Mouse (Mus musculus) forebrain, embryonic 12.5 days (tissue): ENCODE data around the gene Pdzrn3. TPM values are rescaled to one million over a fixed set of nuclear protein-coding genes. Genes with fewer than 3 reads are reported as not detected.

ENCODE experiments used
- ATAC-seq: fragments of 200-750 bp; cut with Nextera tagmentation; 2 replicates; pipeline ENCODE4 v1.8.0; 2017; ENCODE audit warnings: moderate TSS enrichment; ENCODE audit not compliant: low FRiP score
- H3K27ac ChIP-seq: fragments of 300-500 bp; sonication (generic); 2 replicates; pipeline ENCODE4 v1.5.1; 2016; ENCODE audit warnings: mild to moderate bottlenecking
- H3K27me3 ChIP-seq: fragments of 300-500 bp; sonication (generic); 2 replicates; pipeline ENCODE4 v1.6.1; 2016; ENCODE audit warnings: mild to moderate bottlenecking
- H3K36me3 ChIP-seq: fragments of 300-500 bp; sonication (generic); replicated peaks from 2 replicates; pipeline ENCODE4 v1.6.1; 2016; ENCODE audit warnings: mild to moderate bottlenecking
- H3K4me1 ChIP-seq: fragments of 300-500 bp; sonication (generic); 2 replicates; pipeline ENCODE4 v1.6.1; 2016
- H3K4me2 ChIP-seq: fragments of 300-500 bp; sonication (generic); 2 replicates; pipeline ENCODE4 v1.6.1; 2016; ENCODE audit warnings: mild to moderate bottlenecking, moderate library complexity
- H3K4me3 ChIP-seq: fragments of 300-500 bp; sonication (generic); replicated peaks from 2 replicates; pipeline ENCODE4 v1.5.1; 2016; ENCODE audit warnings: mild to moderate bottlenecking
- H3K9ac ChIP-seq: fragments of 300-500 bp; sonication (generic); 2 replicates; pipeline ENCODE4 v1.6.1; 2016; ENCODE audit warnings: mild to moderate bottlenecking
- H3K9me3 ChIP-seq: fragments of 300-500 bp; sonication (generic); 2 replicates; pipeline ENCODE4 v1.6.1; 2016
- WGBS: fragments of 180-500 bp; shearing (Covaris S2); methylation state at CpG from one replicate; pipeline ENCODE4 v1.1.7; 2016; 5-methylcytosine and 5-hydroxymethylcytosine counted together
- polyA plus RNA-seq: library from polyadenylated mRNA; unstranded; fragments of >200 nt; fragmentation: Nextera tagmentation; extraction: Ambion mirVana; gene quantifications from 2 replicates; pipeline ENCODE4 v1.2.1, GENCODE M21; 2016

Pdzrn3 gene
- polyA plus RNA-seq, 1 experiment from 2014 or later, result 8.8 TPM

DNA sequence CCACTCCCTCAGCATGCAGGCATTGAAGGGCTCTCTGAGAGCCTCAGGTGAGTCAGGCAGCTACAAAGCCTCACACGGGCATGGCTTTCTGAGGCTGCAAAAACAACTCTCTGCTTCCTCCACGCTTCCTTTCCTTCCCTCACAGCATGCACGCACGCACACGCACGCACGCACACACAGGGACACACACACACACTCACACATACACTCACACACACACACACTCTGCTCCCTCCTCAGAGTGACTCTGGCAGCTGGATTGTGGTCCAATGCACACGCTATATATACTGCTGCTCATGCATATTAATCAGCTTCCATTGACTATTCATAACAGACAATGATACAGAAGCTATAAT is 178.8 kb downstream of the Pdzrn3 start:
- Histone ChIP-seq H3K4me3 (peak overlapping the region; percentile 39), H3K4me2 (peak overlapping the region; percentile 88), H3K4me1 (peaks cover 38% of the 10 kb centered on the region), H3K36me3 (no peaks in the 10 kb centered on the region), H3K9me3 (no peaks in the 10 kb centered on the region), H3K27ac (peak overlapping the region; percentile 69), H3K27me3 (peaks cover 25% of the 10 kb centered on the region), H3K9ac (peak overlapping the region; percentile 45)
- ATAC-seq, result peak; percentile 85
- 8% methylated on average over 8 of the region's 8 CpGs for WGBS

DNA sequence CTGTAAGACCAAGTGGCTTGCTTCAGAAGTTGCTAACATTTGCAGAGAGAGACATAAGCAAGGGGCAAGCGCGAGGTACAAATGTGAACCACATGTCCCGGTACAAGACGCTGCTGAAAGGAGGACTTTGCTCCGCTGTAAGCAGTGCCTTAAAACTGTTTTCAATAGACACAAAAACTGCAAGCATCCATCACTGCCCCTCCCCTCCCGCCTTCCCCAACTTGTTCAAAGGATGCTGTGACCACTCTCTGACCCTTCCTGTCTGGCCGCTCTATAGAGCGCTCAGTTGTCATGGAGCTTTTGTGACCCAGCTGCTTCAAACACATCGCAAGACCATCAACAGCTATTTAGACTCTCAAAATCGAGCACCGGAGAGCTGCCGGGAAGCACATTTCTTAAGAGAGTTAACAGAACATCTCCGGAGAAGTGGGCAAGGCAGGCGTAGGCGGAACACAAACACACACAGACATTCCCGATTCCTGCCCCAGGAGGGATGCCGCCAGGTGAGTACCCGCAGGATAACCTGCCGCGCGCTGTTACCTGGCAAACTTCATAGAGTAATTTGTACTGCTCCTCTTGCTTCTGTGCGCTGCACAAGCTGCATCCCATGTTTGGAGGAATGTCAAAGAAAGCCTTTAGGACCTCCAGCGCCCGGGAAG is 179.3 kb downstream of the Pdzrn3 start:
- Histone ChIP-seq H3K9ac (peak overlapping the region; percentile 45), H3K4me2 (peak overlapping the region; percentile 88), H3K36me3 (no peaks in the 10 kb centered on the region), H3K27me3 (peaks cover 25% of the 10 kb centered on the region), H3K4me3 (peak overlapping the region; percentile 39), H3K4me1 (peaks cover 38% of the 10 kb centered on the region), H3K9me3 (no peaks in the 10 kb centered on the region), H3K27ac (peak overlapping the region; percentile 69)
- ATAC-seq, result peak; percentile 64
- 4% methylated on average over 24 of the region's 24 CpGs for WGBS

DNA sequence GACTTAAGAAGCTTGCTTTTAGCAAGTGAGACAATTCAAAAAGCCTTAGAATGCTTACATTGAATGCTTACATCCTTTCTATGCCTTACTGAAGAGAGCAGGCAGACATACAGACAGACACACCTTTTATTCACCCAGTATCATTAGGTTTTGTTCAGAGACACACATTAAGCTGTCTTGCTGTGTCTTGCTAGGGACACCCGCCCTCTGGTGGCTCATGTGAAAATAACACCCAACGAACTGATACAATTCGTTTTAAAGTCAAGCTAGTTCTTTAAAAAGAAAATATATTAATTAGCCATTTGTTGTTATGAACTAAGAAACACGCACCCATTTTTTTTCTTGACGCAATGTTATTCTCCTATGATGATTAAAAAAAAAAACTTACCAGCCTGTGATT is 180.1 kb downstream of the Pdzrn3 start:
- H3K27ac ChIP-seq, result no peak overlapping the region
- no peak overlapping the region for H3K4me3 ChIP-seq
- peaks cover 38% of the 10 kb centered on the region for H3K4me1 ChIP-seq
- no peak overlapping the region for H3K9ac ChIP-seq
- H3K27me3 ChIP-seq, result peaks cover 27% of the 10 kb centered on the region
- H3K4me2 ChIP-seq, result peak overlapping the region; percentile 88
- no peaks in the 10 kb centered on the region for H3K9me3 ChIP-seq
- 13% methylated on average over 5 of the region's 5 CpGs for WGBS
- H3K36me3 ChIP-seq, result no peaks in the 10 kb centered on the region
- no peak for ATAC-seq

DNA sequence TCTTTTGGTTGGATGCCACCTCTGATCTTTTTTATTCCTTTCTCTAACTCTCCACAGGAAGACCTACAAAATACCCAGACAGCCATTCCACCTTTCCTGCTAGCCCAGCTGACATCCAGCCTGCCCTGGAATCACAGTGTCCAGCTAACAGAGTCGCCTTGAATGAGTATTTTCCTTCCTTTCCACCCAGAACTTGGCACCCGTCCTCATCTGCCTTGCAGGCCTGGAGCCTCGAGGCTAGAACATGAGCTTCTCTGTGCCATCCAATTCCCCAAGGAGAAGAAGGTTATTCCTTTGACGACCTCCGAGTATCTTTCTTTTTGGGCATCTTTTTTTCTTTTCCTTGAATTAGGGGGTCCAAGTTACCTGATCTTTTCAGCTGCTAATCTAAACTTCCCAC is 181.8 kb downstream of the Pdzrn3 start:
- ATAC-seq, result no peak
- no peak overlapping the region for H3K4me3 ChIP-seq
- peaks cover 27% of the 10 kb centered on the region for H3K27me3 ChIP-seq
- H3K9ac ChIP-seq, result no peak overlapping the region
- H3K27ac ChIP-seq, result no peak overlapping the region
- WGBS, result 81% methylated on average over 5 of the region's 5 CpGs
- peaks cover 38% of the 10 kb centered on the region for H3K4me1 ChIP-seq
- no peaks in the 10 kb centered on the region for H3K9me3 ChIP-seq
- no peak overlapping the region for H3K4me2 ChIP-seq
- H3K36me3 ChIP-seq, result no peaks in the 10 kb centered on the region; the same call in 1 of the 2 replicates

DNA sequence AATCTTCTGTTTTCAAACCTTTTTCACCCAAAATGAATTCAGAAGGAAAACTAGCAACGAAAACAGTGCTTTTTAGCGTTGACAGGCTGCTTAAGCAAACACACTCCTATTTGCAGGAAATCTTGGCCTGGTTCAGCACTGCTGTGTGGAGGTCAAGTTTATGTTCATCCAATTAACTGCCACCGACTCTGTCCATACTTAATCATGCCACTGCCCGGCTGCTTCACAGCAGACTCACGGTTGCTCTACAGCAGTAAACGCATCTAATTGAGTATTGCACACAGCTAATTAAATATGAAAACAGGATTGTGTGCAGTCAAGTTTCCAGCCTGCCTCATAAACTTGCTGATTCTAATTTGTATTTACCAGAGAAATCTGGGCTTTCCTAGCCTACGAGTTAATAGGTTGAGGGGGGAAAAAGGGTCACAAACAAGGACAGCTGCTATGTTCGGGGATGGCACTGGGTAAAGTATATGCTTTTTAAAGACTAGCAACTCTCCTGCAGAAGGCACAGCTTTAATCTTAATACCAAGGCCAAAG is 183.2 kb downstream of the Pdzrn3 start:
- no peak overlapping the region for H3K9ac ChIP-seq
- peaks cover 30% of the 10 kb centered on the region for H3K4me1 ChIP-seq
- no peak overlapping the region for H3K4me3 ChIP-seq
- no peak for ATAC-seq
- WGBS, result 34% methylated on average over 8 of the region's 8 CpGs
- no peaks in the 10 kb centered on the region for H3K9me3 ChIP-seq
- H3K36me3 ChIP-seq, result no peaks in the 10 kb centered on the region; the same call in 1 of the 2 replicates
- H3K27me3 ChIP-seq, result peaks cover 19% of the 10 kb centered on the region
- H3K4me2 ChIP-seq, result no peak overlapping the region
- H3K27ac ChIP-seq, result no peak overlapping the region

DNA sequence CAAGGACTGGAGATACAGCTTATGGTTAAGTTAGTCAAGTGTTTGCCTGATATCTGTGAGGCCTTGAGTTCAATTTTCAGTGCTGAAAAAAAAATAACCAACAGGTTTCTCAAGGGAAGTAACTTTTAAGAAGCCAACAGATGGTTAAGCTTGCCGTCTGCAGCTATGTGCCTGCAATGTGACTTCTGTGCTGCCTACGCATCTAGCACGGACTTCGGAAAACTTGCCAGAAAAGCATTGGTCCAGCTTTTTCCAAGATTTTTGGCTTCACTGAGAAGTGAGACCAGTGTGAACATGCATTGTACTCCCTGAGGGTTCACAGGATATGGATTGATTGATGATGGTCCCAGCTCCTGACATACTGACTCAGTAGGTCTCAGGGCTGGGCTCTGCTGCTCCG is 186.1 kb downstream of the Pdzrn3 start:
- H3K9me3 ChIP-seq, result no peaks in the 10 kb centered on the region
- H3K4me3 ChIP-seq, result no peak overlapping the region
- peaks cover 15% of the 10 kb centered on the region for H3K4me1 ChIP-seq
- 95% methylated on average over 5 of the region's 5 CpGs for WGBS
- no peak overlapping the region for H3K27ac ChIP-seq
- H3K27me3 ChIP-seq, result peaks cover 16% of the 10 kb centered on the region
- ATAC-seq, result no peak
- no peak overlapping the region for H3K4me2 ChIP-seq
- no peaks in the 10 kb centered on the region; the same call in 1 of the 2 replicates for H3K36me3 ChIP-seq
- no peak overlapping the region for H3K9ac ChIP-seq

DNA sequence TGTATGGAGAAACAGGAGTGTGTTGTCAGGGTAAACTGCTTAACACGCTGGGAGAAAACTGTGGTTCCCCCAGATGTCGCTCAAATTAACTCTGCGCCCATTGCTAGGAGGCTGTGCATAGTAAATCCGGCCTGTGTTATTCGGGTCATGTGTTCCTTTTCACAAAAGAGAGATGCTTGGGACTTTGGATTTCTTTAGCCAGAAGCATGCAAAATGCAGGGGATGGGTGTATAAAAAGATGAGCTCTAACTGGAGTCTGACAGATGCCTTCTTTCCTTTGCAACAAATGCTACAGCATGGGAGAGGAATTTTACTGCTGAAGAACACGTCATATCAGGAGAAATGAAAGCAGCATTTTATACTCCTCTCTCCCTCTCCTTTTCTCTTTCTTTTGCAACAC is 190.4 kb downstream of the Pdzrn3 start:
- Histone ChIP-seq H3K4me3 (no peak overlapping the region), H3K27me3 (no peaks in the 10 kb centered on the region), H3K9me3 (no peaks in the 10 kb centered on the region), H3K4me2 (no peak overlapping the region), H3K36me3 (no peaks in the 10 kb centered on the region; the same call in 1 of the 2 replicates), H3K9ac (no peak overlapping the region), H3K27ac (no peak overlapping the region), H3K4me1 (no peaks in the 10 kb centered on the region; the same call in 1 of the 2 replicates)
- 77% methylated on average over 6 of the region's 6 CpGs for WGBS
- ATAC-seq, result no peak

DNA sequence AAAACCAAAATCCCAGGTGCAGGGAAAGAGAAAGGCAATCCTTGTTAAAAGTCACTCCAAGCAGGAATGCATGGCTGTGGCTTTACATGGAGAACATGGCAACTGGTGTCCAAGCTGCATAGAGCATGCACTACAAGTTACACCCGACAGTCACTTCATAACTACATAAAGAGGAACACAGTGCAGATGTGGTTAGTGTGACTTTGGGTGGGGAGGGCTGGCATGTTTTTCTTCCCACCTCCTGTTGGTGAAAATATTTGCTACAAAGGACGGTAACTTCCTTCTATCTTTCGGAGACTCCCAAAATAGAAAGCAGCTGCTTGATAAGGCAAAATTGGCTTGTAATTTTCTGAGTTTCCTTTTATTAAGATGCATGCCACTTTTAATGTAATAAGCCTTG is 190.8 kb downstream of the Pdzrn3 start:
- no peak overlapping the region for H3K9ac ChIP-seq
- no peaks in the 10 kb centered on the region; the same call in 1 of the 2 replicates for H3K4me1 ChIP-seq
- no peaks in the 10 kb centered on the region; the same call in 1 of the 2 replicates for H3K36me3 ChIP-seq
- no peak overlapping the region for H3K4me2 ChIP-seq
- H3K9me3 ChIP-seq, result no peaks in the 10 kb centered on the region
- no peak overlapping the region for H3K4me3 ChIP-seq
- H3K27me3 ChIP-seq, result no peaks in the 10 kb centered on the region
- ATAC-seq, result no peak
- no peak overlapping the region for H3K27ac ChIP-seq
- WGBS, result 87% methylated on average over 3 of the region's 3 CpGs

DNA sequence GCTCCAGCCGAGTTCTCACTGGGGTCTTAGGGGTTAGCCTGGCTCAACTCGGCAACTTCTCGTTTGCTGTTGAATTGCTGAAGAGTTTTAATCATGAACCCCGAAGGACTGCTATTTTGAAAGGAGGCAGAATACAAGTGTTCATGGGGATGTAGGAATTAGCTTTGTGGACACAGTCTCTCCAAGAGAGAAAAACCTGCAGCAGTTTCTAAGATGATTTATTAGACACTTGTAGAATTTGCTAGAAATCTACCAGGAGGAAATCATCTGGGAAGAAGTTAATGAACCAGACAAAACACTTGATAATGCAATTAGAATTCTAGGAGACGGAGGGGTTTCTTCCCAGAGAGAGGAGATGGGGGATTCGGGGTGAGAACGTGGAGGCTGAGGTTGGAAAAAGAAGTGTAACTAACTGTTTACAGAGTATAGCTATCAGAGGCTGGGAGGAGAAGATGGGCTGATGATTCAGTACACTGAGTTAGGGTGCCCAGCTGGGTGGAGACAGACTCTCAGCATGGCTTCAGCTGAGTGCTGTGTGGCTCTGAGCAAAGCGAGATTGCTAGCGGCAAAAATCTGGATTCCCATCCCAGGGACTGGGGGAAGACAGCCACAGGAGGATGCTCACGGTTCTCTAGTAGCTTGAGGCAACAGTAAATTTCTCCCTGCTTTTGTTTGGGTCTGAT is 193.5 kb downstream of the Pdzrn3 start:
- Histone ChIP-seq H3K9me3 (no peaks in the 10 kb centered on the region), H3K27ac (no peak overlapping the region), H3K4me2 (no peak overlapping the region), H3K9ac (no peak overlapping the region), H3K36me3 (no peaks in the 10 kb centered on the region), H3K27me3 (no peaks in the 10 kb centered on the region), H3K4me1 (no peaks in the 10 kb centered on the region; the same call in 1 of the 2 replicates), H3K4me3 (no peak overlapping the region)
- no peak for ATAC-seq
- WGBS, result 67% methylated on average over 10 of the region's 10 CpGs

DNA sequence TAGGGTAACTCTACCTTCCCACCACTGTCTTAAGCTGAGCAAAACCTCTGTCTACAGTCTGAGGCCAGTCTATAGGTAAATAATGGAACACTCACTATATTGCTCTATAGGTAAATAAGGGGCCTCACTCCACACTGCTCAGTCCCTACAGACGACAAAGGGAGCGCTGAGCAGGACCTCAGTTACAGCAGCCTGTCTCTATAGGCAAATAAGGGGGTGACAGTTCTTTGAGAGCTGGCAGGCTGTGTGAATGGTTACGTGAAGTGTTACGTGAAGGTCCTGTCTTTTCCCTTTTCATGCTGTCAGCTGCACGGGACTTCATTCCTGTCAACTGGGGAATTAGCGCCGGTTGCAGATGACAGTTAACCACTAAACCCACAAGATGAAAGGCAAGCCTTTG is 207.0 kb downstream of the Pdzrn3 start:
- 50% methylated on average over 7 of the region's 7 CpGs for WGBS
- H3K4me2 ChIP-seq, result no peak overlapping the region
- no peak overlapping the region for H3K9ac ChIP-seq
- H3K36me3 ChIP-seq, result no peaks in the 10 kb centered on the region
- no peak overlapping the region for H3K4me3 ChIP-seq
- H3K27ac ChIP-seq, result no peak overlapping the region
- no peaks in the 10 kb centered on the region for H3K9me3 ChIP-seq
- no peak for ATAC-seq
- peaks cover 18% of the 10 kb centered on the region; the same call in 1 of the 2 replicates for H3K4me1 ChIP-seq
- no peaks in the 10 kb centered on the region for H3K27me3 ChIP-seq

DNA sequence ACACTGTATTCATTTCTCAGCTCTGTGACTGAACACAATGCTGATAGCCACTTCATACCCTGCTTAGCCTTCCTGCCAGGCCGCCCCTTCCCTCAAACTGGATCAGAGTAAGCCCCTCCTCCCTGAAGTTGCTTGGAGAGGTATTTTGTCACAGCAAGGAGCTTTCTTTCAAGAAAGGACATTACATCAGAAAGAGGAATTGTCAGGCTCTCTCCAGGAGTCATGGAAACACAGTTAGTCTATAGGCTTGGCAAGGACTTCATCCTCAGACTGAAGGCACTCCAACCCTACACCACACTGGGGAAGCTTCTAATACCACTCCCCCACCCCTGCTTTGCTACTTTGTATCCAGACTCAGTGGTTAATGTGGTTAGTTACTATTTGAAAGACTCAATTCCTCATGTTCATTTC is 224.2 kb downstream of the Pdzrn3 start:
- no peak overlapping the region for H3K9ac ChIP-seq
- H3K36me3 ChIP-seq, result peaks cover 18% of the 10 kb centered on the region
- 14% methylated on average over 1 of the region's 1 CpGs for WGBS
- H3K9me3 ChIP-seq, result 0 out of 2 replicates have a peak, but pooled peaks cover 3% of the 10 kb centered on the region
- 0 out of 2 replicates have a peak, but pooled peaks have one; percentile 36 for ATAC-seq
- no peak overlapping the region for H3K4me3 ChIP-seq
- no peaks in the 10 kb centered on the region for H3K27me3 ChIP-seq
- H3K27ac ChIP-seq, result no peak overlapping the region
- no peak overlapping the region for H3K4me2 ChIP-seq
- peaks cover 15% of the 10 kb centered on the region for H3K4me1 ChIP-seq

DNA sequence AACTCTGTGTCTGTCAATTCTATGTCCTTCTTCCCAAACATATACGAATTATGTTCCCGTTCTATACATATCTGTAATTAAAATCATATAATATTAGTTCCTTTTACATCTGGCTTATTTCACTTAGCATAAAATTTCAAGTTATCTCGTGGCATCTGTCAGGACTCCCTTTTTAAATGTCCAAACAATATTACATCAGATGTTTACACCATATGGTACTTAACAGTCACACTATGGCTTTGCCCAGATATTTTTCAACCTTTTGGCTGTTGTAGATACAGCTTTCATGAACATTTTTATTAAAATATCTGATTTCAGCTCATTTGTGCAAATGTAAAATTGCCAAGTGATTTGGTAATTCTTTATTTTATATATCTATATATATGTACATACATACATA is 242.3 kb downstream of the Pdzrn3 start:
- Histone ChIP-seq H3K9me3 (no peaks in the 10 kb centered on the region), H3K9ac (no peak overlapping the region), H3K4me1 (no peaks in the 10 kb centered on the region), H3K4me2 (no peak overlapping the region), H3K4me3 (no peak overlapping the region), H3K27ac (no peak overlapping the region), H3K36me3 (no peaks in the 10 kb centered on the region), H3K27me3 (no peaks in the 10 kb centered on the region)
- no peak for ATAC-seq
- WGBS, result 89% methylated on average over 3 of the region's 3 CpGs
